Mouse (Mus musculus) C2C12 (cell line): ENCODE measurements at regions not wholly inside any gene's neighbourhood (a gene's known extent, or its start where the extent isn't known, plus 50 kb on each side); places are given as distances from the start of the nearest gene placed in this dataset.

Source experiments
- CEBPB ChIP-seq: IDR thresholded peaks from one replicate; pipeline ENCODE4 v1.6.1; 2011; ENCODE audit warnings: low read depth, mild to moderate bottlenecking, control low read depth, moderate library complexity
- CTCF ChIP-seq: IDR thresholded peaks from one replicate; pipeline ENCODE4 v1.5.1; 2011; ENCODE audit not compliant: control insufficient read depth, insufficient read depth, insufficient read length
- FOSL1 ChIP-seq: IDR thresholded peaks from one replicate; pipeline ENCODE4 v1.8.0; 2011; ENCODE audit warnings: mild to moderate bottlenecking, low read length; ENCODE audit not compliant: poor library complexity, insufficient read depth, severe bottlenecking
- MAX ChIP-seq: IDR thresholded peaks from one replicate; pipeline ENCODE4 v1.6.1; 2011; ENCODE audit warnings: mild to moderate bottlenecking, control low read depth
- MYOD1 ChIP-seq: IDR thresholded peaks from one replicate; pipeline ENCODE4 v1.6.1; 2011; ENCODE audit warnings: low read depth; ENCODE audit not compliant: control insufficient read depth, insufficient read length
- MYOG ChIP-seq: IDR thresholded peaks from one replicate; pipeline ENCODE4 v1.6.1; 2011; ENCODE audit not compliant: control insufficient read depth, insufficient read length; ENCODE audit errors: extremely low read depth
- USF1 ChIP-seq: IDR thresholded peaks from one replicate; pipeline ENCODE4 v1.6.1; 2011; ENCODE audit warnings: low read depth, mild to moderate bottlenecking, control low read depth, moderate library complexity

DNA sequence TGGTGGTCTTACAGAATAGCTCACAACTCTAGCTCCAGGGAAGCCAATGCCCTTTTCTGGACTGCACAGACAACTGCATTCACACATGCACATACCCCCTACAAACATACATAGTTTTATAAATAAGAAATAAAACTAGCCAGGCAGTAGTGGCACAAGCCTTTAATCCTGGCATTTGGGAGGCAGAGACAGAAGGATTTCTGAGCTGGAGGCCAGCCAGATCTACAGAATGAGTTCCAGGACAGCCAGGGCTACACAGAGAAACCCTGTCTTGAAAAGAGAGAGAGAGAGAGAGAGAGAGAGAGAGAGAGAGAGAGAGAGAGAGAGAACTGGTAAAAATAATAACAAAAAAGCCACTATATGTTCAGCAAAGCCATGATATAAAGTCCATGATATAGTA lies 143.5 kb upstream of the Tbl1x start:
- TF ChIP-seq USF1: no peak
- no peak for TF ChIP-seq CTCF
- TF ChIP-seq CEBPB: no peak
- no peak for TF ChIP-seq MYOG
- no peak for TF ChIP-seq MYOD1
- TF ChIP-seq MAX: no peak
- TF ChIP-seq FOSL1: no peak
